12 mouse cellular contexts compared by ENCODE assay signal in genomic region chr19:46620016-46620808, GRCm38 (mm10). TPM values are rescaled to one million over a fixed set of nuclear protein-coding genes. Genes with fewer than 3 reads are reported as not detected.
A peak's percentile ranks its signal among the peaks of the same experiment; 100 is the strongest.
DNase-seq lines count a peak whose midpoint lies in the region; ATAC-seq and TF ChIP-seq lines count a peak whose summit lies in the region.
"Had no signal": no experiment of that assay in that cellular context is flagged by ENCODE, and none has a peak within 500 bp of the region (broad histone marks: within the 10 kb centered on the region; RNA-seq: fewer than 3 reads in every experiment).

No protein-coding gene starts in this region.

- no peak overlapping the region for H3K4me3 ChIP-seq in midbrain, postnatal 0 days (ENCODE audit: low read depth, low read length)
- no peak overlapping the region for H3K4me3 ChIP-seq in midbrain, embryonic 15.5 days
- H3K4me3 ChIP-seq in neural tube, embryonic 15.5 days (replicated peaks), result no peak overlapping the region
- H3K4me3 ChIP-seq: liver, embryonic 13.5 days had no signal

- ATAC-seq in midbrain, postnatal 0 days (ENCODE audit: low FRiP score), result no peak
- no peak for ATAC-seq in midbrain, embryonic 15.5 days (replicated peaks)
- no peak for ATAC-seq in neural tube, embryonic 15.5 days (ENCODE audit: low FRiP score)

- peaks cover 20% of the 10 kb centered on the region; the same call in 1 of the 2 replicates for H3K4me1 ChIP-seq in midbrain, postnatal 0 days (ENCODE audit: insufficient read depth, low read length)
- peaks cover 57% of the 10 kb centered on the region for H3K4me1 ChIP-seq in midbrain, embryonic 15.5 days
- peaks cover 70% of the 10 kb centered on the region for H3K4me1 ChIP-seq in neural tube, embryonic 15.5 days

- no peak overlapping the region for H3K9ac ChIP-seq in midbrain, postnatal 0 days (replicated peaks; ENCODE audit: low read length, poor library complexity, severe bottlenecking)
- no peak overlapping the region for H3K9ac ChIP-seq in midbrain, embryonic 15.5 days
- H3K9ac ChIP-seq in neural tube, embryonic 15.5 days (replicated peaks), result no peak overlapping the region
- H3K9ac ChIP-seq: liver, embryonic 13.5 days had no signal

- peak; percentile 36 to 43 for DNase-seq in heart, adult 18-20 months
- no peak for DNase-seq in heart, adult 9 months (ENCODE audit: low spot score in 2 of 2)
- DNase-seq in midbrain, postnatal 0 days (ENCODE audit: low spot score), result no peak
- DNase-seq in fibroblast of lung, adult 2 months (ENCODE audit: low read depth), result peak; percentile 76
- no peak for DNase-seq in kidney, postnatal 4 days
- no peak for DNase-seq in cerebellum, postnatal 25 days
- DNase-seq: cerebellum, adult 8-10 months; gastrocnemius, postnatal 36 days; liver, embryonic 13.5 days had no signal

- TF ChIP-seq CTCF in midbrain, postnatal 0 days (IDR thresholded peaks at IDR 0.05), result no peak

- no peak overlapping the region for H3K4me2 ChIP-seq in midbrain, postnatal 0 days (ENCODE audit: low read depth, low read length, poor library complexity, severe bottlenecking)
- no peak overlapping the region for H3K4me2 ChIP-seq in midbrain, embryonic 15.5 days
- H3K4me2 ChIP-seq in neural tube, embryonic 15.5 days, result no peak overlapping the region
- H3K4me2 ChIP-seq: liver, embryonic 13.5 days had no signal

- H3K36me3 ChIP-seq in midbrain, postnatal 0 days (ENCODE audit: insufficient read depth, low read length), result no peaks in the 10 kb centered on the region
- no peaks in the 10 kb centered on the region for H3K36me3 ChIP-seq in midbrain, embryonic 15.5 days (replicated peaks)
- 0 out of 2 replicates have a peak, but pooled peaks cover under 1% of the 10 kb centered on the region for H3K36me3 ChIP-seq in neural tube, embryonic 15.5 days

- 63% methylated on average over 14 of the region's 14 CpGs for WGBS in midbrain, postnatal 0 days
- WGBS in midbrain, embryonic 15.5 days, result 68% methylated on average over 14 of the region's 14 CpGs
- 78% methylated on average over 14 of the region's 14 CpGs for WGBS in neural tube, embryonic 15.5 days

- H3K27ac ChIP-seq in midbrain, postnatal 0 days (ENCODE audit: low read depth, low read length), result 0 out of 2 replicates have a peak overlapping the region, but pooled peaks have one; percentile 6
- no peak overlapping the region; the same call in 1 of the 2 replicates for H3K27ac ChIP-seq in midbrain, embryonic 15.5 days
- H3K27ac ChIP-seq in neural tube, embryonic 15.5 days (replicated peaks), result peak overlapping the region; percentile 45; the same call in 1 of the 2 replicates
- H3K27ac ChIP-seq: liver, embryonic 13.5 days had no signal

- no peaks in the 10 kb centered on the region for H3K27me3 ChIP-seq in midbrain, postnatal 0 days (ENCODE audit: insufficient read depth, low read length)
- H3K27me3 ChIP-seq in midbrain, embryonic 15.5 days (replicated peaks), result no peaks in the 10 kb centered on the region
- no peaks in the 10 kb centered on the region for H3K27me3 ChIP-seq in neural tube, embryonic 15.5 days (replicated peaks)
- H3K27me3 ChIP-seq: liver, embryonic 13.5 days had no signal

- H3K9me3 ChIP-seq in midbrain, postnatal 0 days (ENCODE audit: low read length), result no peaks in the 10 kb centered on the region
- H3K9me3 ChIP-seq in midbrain, embryonic 15.5 days, result no peaks in the 10 kb centered on the region
- no peaks in the 10 kb centered on the region for H3K9me3 ChIP-seq in neural tube, embryonic 15.5 days (replicated peaks)
- H3K9me3 ChIP-seq: G1E; liver, embryonic 13.5 days had no signal

RNA-seq across cellular contexts. Expression of gene Wbp1l, which starts 21.3 kb away (rescaled TPM):
- 10 to 100 TPM; 46.9 to 60.7 TPM for total RNA-seq in heart, adult 18-20 months (2021)
- 44.2 and 44.8 TPM in 2 replicates for total RNA-seq in midbrain, postnatal 0 days (2014; rRNA removed)
- polyA plus RNA-seq in midbrain, postnatal 0 days (2015; fragmentation: Nextera tagmentation; extraction: Ambion mirVana), result 27.1 and 27.8 TPM in 2 replicates
- polyA plus RNA-seq in midbrain, embryonic 15.5 days (2015; fragmentation: Nextera tagmentation; extraction: Ambion mirVana), result 41.1 and 42.6 TPM in 2 replicates
- 34.1 and 34.5 TPM in 2 replicates for polyA plus RNA-seq in neural tube, embryonic 15.5 days (2015; fragmentation: Nextera tagmentation; extraction: Ambion mirVana)

RNA-seq across cellular contexts. Expression of gene Sfxn2, which starts 47.0 kb away (rescaled TPM):
- total RNA-seq in heart, adult 18-20 months (2021), result 1 to 10 TPM; 2.0 to 2.8 TPM
- total RNA-seq in midbrain, postnatal 0 days (2014; rRNA removed), result 5.9 and 6.0 TPM in 2 replicates
- 9.5 and 9.8 TPM in 2 replicates for polyA plus RNA-seq in midbrain, postnatal 0 days (2015; fragmentation: Nextera tagmentation; extraction: Ambion mirVana)
- polyA plus RNA-seq in midbrain, embryonic 15.5 days (2015; fragmentation: Nextera tagmentation; extraction: Ambion mirVana), result 10.5 and 11.7 TPM in 2 replicates
- 11.0 and 11.7 TPM in 2 replicates for polyA plus RNA-seq in neural tube, embryonic 15.5 days (2015; fragmentation: Nextera tagmentation; extraction: Ambion mirVana)

RNA-seq across cellular contexts. Expression of gene Arl3, which starts 47.2 kb away (rescaled TPM):
- 10 to 100 TPM; 34.6 to 38.1 TPM for total RNA-seq in heart, adult 18-20 months (2021)
- 94.5 and 109 TPM in 2 replicates for total RNA-seq in midbrain, postnatal 0 days (2014; rRNA removed)
- polyA plus RNA-seq in midbrain, postnatal 0 days (2015; fragmentation: Nextera tagmentation; extraction: Ambion mirVana), result 192 and 194 TPM in 2 replicates
- 209 and 210 TPM in 2 replicates for polyA plus RNA-seq in midbrain, embryonic 15.5 days (2015; fragmentation: Nextera tagmentation; extraction: Ambion mirVana)
- polyA plus RNA-seq in neural tube, embryonic 15.5 days (2015; fragmentation: Nextera tagmentation; extraction: Ambion mirVana), result 190 and 208 TPM in 2 replicates

RNA-seq across cellular contexts. Expression of gene Cyp17a1, which starts 52.8 kb away (rescaled TPM):
- total RNA-seq in heart, adult 18-20 months (2021), result not detected
- not detected in 2 replicates for total RNA-seq in midbrain, postnatal 0 days (2014; rRNA removed)
- polyA plus RNA-seq in midbrain, postnatal 0 days (2015; fragmentation: Nextera tagmentation; extraction: Ambion mirVana), result not detected in 2 replicates
- polyA plus RNA-seq in midbrain, embryonic 15.5 days (2015; fragmentation: Nextera tagmentation; extraction: Ambion mirVana), result not detected in 2 replicates
- 0.23 TPM in 1 of 2 replicates, not detected in the other for polyA plus RNA-seq in neural tube, embryonic 15.5 days (2015; fragmentation: Nextera tagmentation; extraction: Ambion mirVana)
- total RNA-seq: gastrocnemius, postnatal 36 days had no signal
- polyA plus RNA-seq: G1E; liver, embryonic 13.5 days had no signal

Comparison
In these comparisons a context has a peak if more than half of its experiments do, and no peak if none do; other contexts are left out.
1. DNase-seq: peak in heart, adult 18-20 months (2 of 2) and fibroblast of lung, adult 2 months (single experiment); none in heart, adult 9 months (0 of 2), midbrain, postnatal 0 days (single experiment), kidney, postnatal 4 days (0 of 2) and cerebellum, postnatal 25 days (0 of 2).